Mouse (Mus musculus) neural tube, embryonic 10.5 days (tissue): ENCODE data around the gene Ubr7.
A peak's percentile ranks its signal among the peaks of the same experiment; 100 is the strongest.

Experiments used
- DNase-seq: peaks from one replicate; pipeline ENCODE4 v3.0.0-alpha.2; 2017; ENCODE audit warnings: low spot score; ENCODE audit errors: extremely low spot score

Ubr7 gene

GRCm38 (mm10) chr12:102757689-102758402, at the start of gene Ubr7, which contains the start of the genes Gm28051 and Gon7:
TSS of gene Ubr7 (plus strand) at chr12:102757967.
TSS of gene Gm28051 (minus strand) at chr12:102757765.
TSS of gene Gon7 (minus strand) at chr12:102757803.
- DNase-seq = peak; percentile 98

- no peak for DNase-seq
Measured at GRCm38 (mm10) chr12:102708220-102708619, 49.5 kb upstream of the Ubr7 start.

- DNase-seq = no peak
Measured at GRCm38 (mm10) chr12:102709896-102710295, 47.9 kb upstream of the Ubr7 start.

- no peak for DNase-seq
Measured at GRCm38 (mm10) chr12:102710851-102711375, 46.9 kb upstream of the Ubr7 start.

GRCm38 (mm10) chr12:102713153-102713865, 44.5 kb upstream of the Ubr7 start:
- no peak for DNase-seq

GRCm38 (mm10) chr12:102714116-102714515, 43.7 kb upstream of the Ubr7 start:
- DNase-seq = no peak

- DNase-seq = no peak
Measured at GRCm38 (mm10) chr12:102714654-102715395, 42.9 kb upstream of the Ubr7 start.

- peak; percentile 51 for DNase-seq
Measured at GRCm38 (mm10) chr12:102719552-102720315, 38.0 kb upstream of the Ubr7 start.

- no peak for DNase-seq
Measured at GRCm38 (mm10) chr12:102722451-102722850, 35.3 kb upstream of the Ubr7 start.

GRCm38 (mm10) chr12:102722966-102723365, 34.8 kb upstream of the Ubr7 start:
- no peak for DNase-seq

GRCm38 (mm10) chr12:102723861-102724260, 33.9 kb upstream of the Ubr7 start:
- no peak for DNase-seq

GRCm38 (mm10) chr12:102725146-102725545, 32.6 kb upstream of the Ubr7 start:
- DNase-seq = no peak

- DNase-seq = no peak
Measured at GRCm38 (mm10) chr12:102725761-102726175, 32.0 kb upstream of the Ubr7 start.

GRCm38 (mm10) chr12:102729855-102730797, 27.6 kb upstream of the Ubr7 start:
- DNase-seq = peak; percentile 93

GRCm38 (mm10) chr12:102730798-102731619, 26.8 kb upstream of the Ubr7 start:
- DNase-seq = no peak

GRCm38 (mm10) chr12:102733381-102733780, 24.4 kb upstream of the Ubr7 start:
- DNase-seq = peak; percentile 72

GRCm38 (mm10) chr12:102739096-102739495, 18.7 kb upstream of the Ubr7 start:
- no peak for DNase-seq

- no peak for DNase-seq
Measured at GRCm38 (mm10) chr12:102740285-102740684, 17.5 kb upstream of the Ubr7 start.

GRCm38 (mm10) chr12:102742056-102742455, 15.7 kb upstream of the Ubr7 start:
- DNase-seq = peak; percentile 11
